Mouse (Mus musculus) heart, adult 9 months (tissue): ENCODE data around the gene Brpf3.
"Not testable (repeated sequence)": the region's sequence is repeated elsewhere in the genome, so short reads cannot be mapped to it uniquely, and the experiment has no call there.

ENCODE experiments used
- DNase-seq, 2 experiments: peaks; one replicate each; pipeline ENCODE4 v3.0.0; 2022; ENCODE audit warnings: low spot score in 2 of 2

The Brpf3 gene

GRCm38 (mm10) chr17:28800671-28801412 is at the start of gene Brpf3:
Gene Brpf3, plus strand, starts transcription at chr17:28801090.
- peak; percentile 77 to 80 for DNase-seq

- no peak for DNase-seq
Observed at GRCm38 (mm10) chr17:28756447-28756846, 44.4 kb upstream of the Brpf3 start.

GRCm38 (mm10) chr17:28757470-28757869 is 43.4 kb upstream of the Brpf3 start:
- DNase-seq: no peak

- no peak for DNase-seq
Observed at GRCm38 (mm10) chr17:28760736-28761312, 40.1 kb upstream of the Brpf3 start.

- DNase-seq: peak; percentile 51 to 67
Observed at GRCm38 (mm10) chr17:28761871-28762270, 39.0 kb upstream of the Brpf3 start.

- no peak for DNase-seq
Observed at GRCm38 (mm10) chr17:28766203-28766602, 34.7 kb upstream of the Brpf3 start.

- no peak for DNase-seq
Observed at GRCm38 (mm10) chr17:28766781-28767515, 33.9 kb upstream of the Brpf3 start.

- DNase-seq: no peak
Observed at GRCm38 (mm10) chr17:28769121-28769874, 31.6 kb upstream of the Brpf3 start, which contains the start of gene Mapk13. Gene Mapk13, plus strand, starts transcription at chr17:28769297.

GRCm38 (mm10) chr17:28769875-28770421 is 30.9 kb upstream of the Brpf3 start:
- no peak for DNase-seq

GRCm38 (mm10) chr17:28771289-28771688 is 29.6 kb upstream of the Brpf3 start:
- DNase-seq: no peak

- not testable (repeated sequence) for DNase-seq
Observed at GRCm38 (mm10) chr17:28774303-28774702, 26.6 kb upstream of the Brpf3 start.

- no peak for DNase-seq
Observed at GRCm38 (mm10) chr17:28775161-28775560, 25.7 kb upstream of the Brpf3 start.

- DNase-seq: no peak
Observed at GRCm38 (mm10) chr17:28776817-28777216, 24.1 kb upstream of the Brpf3 start.

- peak; percentile 54 to 66 for DNase-seq
Observed at GRCm38 (mm10) chr17:28777231-28778005, 23.5 kb upstream of the Brpf3 start.

- no peak for DNase-seq
Observed at GRCm38 (mm10) chr17:28779735-28780134, 21.2 kb upstream of the Brpf3 start.

- DNase-seq: no peak
Observed at GRCm38 (mm10) chr17:28780836-28781235, 20.1 kb upstream of the Brpf3 start.

- DNase-seq: peak in 1 of 2 experiments; percentile 23
Observed at GRCm38 (mm10) chr17:28781290-28782045, 19.4 kb upstream of the Brpf3 start.

- DNase-seq: no peak
Observed at GRCm38 (mm10) chr17:28785036-28785435, 15.9 kb upstream of the Brpf3 start.

GRCm38 (mm10) chr17:28787507-28787906 is 13.4 kb upstream of the Brpf3 start:
- DNase-seq: no peak

- no peak for DNase-seq
Observed at GRCm38 (mm10) chr17:28797031-28797430, 3.9 kb upstream of the Brpf3 start.
